Mouse (Mus musculus): Measurements from ENCODE around the gene Trim8. TPM values are rescaled to one million over a fixed set of nuclear protein-coding genes. Genes with fewer than 3 reads are reported as not detected.
A peak's percentile ranks its signal among the peaks of the same experiment; 100 is the strongest.

Gene Trim8
- polyA plus RNA-seq, 1 experiment = 63.0 TPM

DNA sequence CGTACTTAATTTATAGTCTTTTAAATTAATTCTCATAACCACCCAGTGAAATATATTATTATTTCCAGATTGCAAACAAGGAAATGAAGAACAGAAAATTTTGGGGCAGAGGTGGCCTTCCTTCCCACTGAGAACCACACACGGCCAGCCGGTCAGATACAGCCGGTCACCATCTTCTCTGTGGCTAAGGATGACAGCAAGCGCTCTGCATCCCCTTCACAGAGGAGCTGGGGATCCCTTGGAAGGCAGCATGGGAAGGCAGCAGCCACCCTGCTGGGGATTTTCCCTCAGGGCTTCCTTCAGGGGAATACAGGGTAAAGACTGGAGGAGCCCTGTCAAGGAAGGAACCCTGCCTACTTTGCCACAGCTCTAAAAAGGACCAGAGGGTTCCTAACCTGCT lies 32.0 kb downstream of the Trim8 start:
- no peak for DNase-seq (ENCODE audit: low read depth)
- TF ChIP-seq POLR2A (IDR thresholded peaks at IDR 0.05; ENCODE audit: borderline replicate concordance, extremely low read depth, insufficient read depth, insufficient read length, poor library complexity, severe bottlenecking) = no peak
- TF ChIP-seq CTCF (IDR thresholded peaks at IDR 0.05; ENCODE audit: borderline replicate concordance, extremely low read depth, insufficient read depth, insufficient read length) = no peak

DNA sequence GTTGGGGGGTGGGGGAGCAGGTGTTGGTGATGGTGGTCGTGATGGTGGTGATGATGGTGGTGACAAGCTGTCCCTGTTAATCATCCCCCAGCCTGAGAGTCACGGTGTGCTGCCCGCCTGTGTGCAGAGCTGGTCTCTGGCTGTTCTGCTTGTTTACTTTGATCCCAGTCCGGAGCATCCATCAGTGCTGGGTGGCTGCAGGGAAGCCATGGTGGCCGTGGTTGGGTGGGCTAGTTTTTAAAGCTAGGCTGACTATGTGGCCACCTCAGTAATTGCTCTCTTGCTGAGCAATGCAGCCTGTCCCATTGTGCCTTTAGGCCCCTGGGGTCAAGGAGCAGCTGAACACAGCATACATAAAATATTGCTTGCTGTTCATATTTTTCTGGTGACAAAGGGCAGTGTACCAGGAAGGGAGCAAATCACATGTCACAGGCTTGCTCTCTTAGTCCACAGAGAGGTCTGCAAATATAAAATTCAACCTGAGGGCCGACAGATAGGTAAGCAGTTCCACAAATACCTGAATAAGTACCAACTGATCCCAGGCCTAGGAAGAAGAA lies 33.1 kb downstream of the Trim8 start:
- no peak for DNase-seq (ENCODE audit: low read depth)
- TF ChIP-seq CTCF (IDR thresholded peaks at IDR 0.05; ENCODE audit: borderline replicate concordance, extremely low read depth, insufficient read depth, insufficient read length) (no peak), POLR2A (IDR thresholded peaks at IDR 0.05; ENCODE audit: borderline replicate concordance, extremely low read depth, insufficient read depth, insufficient read length, poor library complexity, severe bottlenecking) (no peak)

DNA sequence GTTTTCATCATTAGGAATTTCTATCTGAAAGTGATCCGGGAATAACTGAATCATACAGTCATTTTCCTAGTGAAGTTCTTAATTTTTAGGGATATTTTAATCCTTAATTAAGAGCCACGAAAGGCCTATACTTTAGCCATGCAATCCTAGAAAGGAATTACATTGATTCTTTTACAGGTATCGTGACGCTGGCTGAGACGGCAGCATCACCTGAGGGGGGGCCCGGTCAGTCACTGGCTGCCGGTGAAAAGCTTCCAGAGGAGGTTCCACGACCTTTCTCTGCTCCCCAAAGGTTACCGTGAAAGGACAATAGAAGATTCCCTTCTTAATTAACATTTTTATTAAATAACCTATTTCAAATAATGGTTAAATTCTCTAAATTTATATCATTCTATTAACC lies 35.9 kb downstream of the Trim8 start:
- DNase-seq (ENCODE audit: low read depth) = no peak
- TF ChIP-seq CTCF (IDR thresholded peaks at IDR 0.05; ENCODE audit: borderline replicate concordance, extremely low read depth, insufficient read depth, insufficient read length) (no peak), POLR2A (IDR thresholded peaks at IDR 0.05; ENCODE audit: borderline replicate concordance, extremely low read depth, insufficient read depth, insufficient read length, poor library complexity, severe bottlenecking) (no peak)

DNA sequence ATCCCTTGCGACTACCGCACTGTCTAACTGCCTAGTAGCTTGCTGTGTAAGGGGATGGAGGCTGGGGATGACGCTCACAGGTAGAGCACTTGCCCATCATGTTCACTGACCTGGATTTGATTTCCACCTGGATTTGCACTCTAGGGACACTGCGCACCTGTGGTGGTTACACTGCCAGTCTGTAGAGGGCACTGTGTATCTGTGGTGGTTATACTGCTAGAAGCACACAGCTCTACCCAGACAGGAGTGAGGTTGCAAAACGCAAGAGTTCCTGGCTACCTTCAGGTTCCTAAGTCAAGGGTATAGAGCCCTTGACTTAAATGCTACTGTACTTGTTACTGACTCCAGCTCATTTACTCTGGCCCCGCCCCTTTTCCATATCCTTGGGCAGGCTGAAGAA lies 36.7 kb downstream of the Trim8 start:
- TF ChIP-seq POLR2A (IDR thresholded peaks at IDR 0.05; ENCODE audit: borderline replicate concordance, extremely low read depth, insufficient read depth, insufficient read length, poor library complexity, severe bottlenecking) (no peak), CTCF (IDR thresholded peaks at IDR 0.05; ENCODE audit: borderline replicate concordance, extremely low read depth, insufficient read depth, insufficient read length) (peak; percentile 11; the same call in 1 of the 2 replicates)
- DNase-seq (ENCODE audit: low read depth) = no peak

GRCm38 (mm10) chr19:46542750-46543149 lies 41.2 kb downstream of the Trim8 start:
- DNase-seq (ENCODE audit: low read depth) = no peak
- no peak for TF ChIP-seq CTCF (IDR thresholded peaks at IDR 0.05; ENCODE audit: borderline replicate concordance, extremely low read depth, insufficient read depth, insufficient read length)
- TF ChIP-seq POLR2A (IDR thresholded peaks at IDR 0.05; ENCODE audit: borderline replicate concordance, extremely low read depth, insufficient read depth, insufficient read length, poor library complexity, severe bottlenecking) = no peak

DNA sequence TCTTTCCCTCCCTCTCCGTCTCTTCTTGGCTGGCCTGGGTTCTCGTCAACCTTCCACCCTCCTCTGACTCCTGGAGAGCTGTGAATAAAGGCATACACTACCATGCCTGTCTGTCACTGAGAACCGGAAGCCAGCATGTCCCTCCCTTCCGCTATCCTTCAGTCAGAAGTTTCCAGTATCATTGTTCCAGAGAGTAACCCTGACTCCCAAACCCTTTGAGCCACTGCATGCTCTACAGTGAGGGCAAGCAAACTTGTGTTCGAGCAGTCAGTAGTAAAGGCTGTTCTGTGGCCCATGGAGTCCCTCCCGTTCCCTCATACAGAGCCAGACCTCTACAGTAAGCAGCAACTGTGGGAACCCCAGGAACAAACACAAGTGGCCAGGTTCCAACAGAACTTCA lies 46.1 kb downstream of the Trim8 start:
- DNase-seq (ENCODE audit: low read depth) = peak; percentile 50

DNA sequence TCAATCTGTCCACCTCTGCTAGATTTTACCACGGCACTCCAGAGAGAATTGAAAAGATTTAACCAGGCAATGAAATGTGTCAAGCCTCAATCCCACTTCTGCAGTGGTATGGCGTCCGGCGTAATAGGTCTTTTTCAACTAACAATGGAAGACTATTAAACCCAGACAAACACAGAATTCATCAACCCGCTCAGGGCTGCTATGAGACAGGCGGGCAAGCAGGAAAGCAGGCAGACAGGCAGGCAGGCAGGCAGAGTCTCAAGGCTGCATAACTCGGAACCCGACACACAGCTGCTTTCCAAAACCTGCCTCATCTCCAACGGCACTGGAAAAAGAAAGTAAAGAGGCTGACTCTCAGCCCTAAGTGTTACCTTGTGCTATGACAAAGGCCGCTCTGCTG lies 46.6 kb downstream of the Trim8 start:
- peak; percentile 80 for DNase-seq (ENCODE audit: low read depth)
- TF ChIP-seq CTCF (IDR thresholded peaks at IDR 0.05; ENCODE audit: borderline replicate concordance, extremely low read depth, insufficient read depth, insufficient read length) (no peak), POLR2A (IDR thresholded peaks at IDR 0.05; ENCODE audit: borderline replicate concordance, extremely low read depth, insufficient read depth, insufficient read length, poor library complexity, severe bottlenecking) (no peak)

More for the DNA sequence above, 46.1 kb downstream of the Trim8 start:
- TF ChIP-seq POLR2A (IDR thresholded peaks at IDR 0.05; ENCODE audit: borderline replicate concordance, extremely low read depth, insufficient read depth, insufficient read length, poor library complexity, severe bottlenecking) = no peak
- no peak for TF ChIP-seq CTCF (IDR thresholded peaks at IDR 0.05; ENCODE audit: borderline replicate concordance, extremely low read depth, insufficient read depth, insufficient read length)

DNA sequence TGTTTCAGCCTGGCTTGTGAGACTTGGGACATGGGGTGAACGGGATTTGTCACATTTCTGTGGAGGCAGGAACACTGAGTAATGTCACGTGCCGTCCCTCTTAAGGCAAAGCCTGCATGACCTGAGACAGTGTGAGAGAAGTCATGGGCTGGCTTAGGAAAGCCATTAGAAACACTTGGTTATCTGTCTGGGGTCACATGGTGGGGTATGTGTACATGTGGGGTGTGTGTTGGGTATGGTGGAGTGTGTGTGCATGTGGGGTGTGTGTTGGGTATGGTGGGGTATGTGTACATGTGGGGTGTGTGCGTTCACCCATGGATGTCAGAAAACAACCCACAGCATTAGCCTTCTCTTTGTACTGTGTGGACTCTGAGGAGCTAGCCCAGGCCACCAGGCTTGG lies 48.9 kb downstream of the Trim8 start:
- no peak for TF ChIP-seq POLR2A (IDR thresholded peaks at IDR 0.05; ENCODE audit: borderline replicate concordance, extremely low read depth, insufficient read depth, insufficient read length, poor library complexity, severe bottlenecking)
- TF ChIP-seq CTCF (IDR thresholded peaks at IDR 0.05; ENCODE audit: borderline replicate concordance, extremely low read depth, insufficient read depth, insufficient read length) = no peak
- DNase-seq (ENCODE audit: low read depth) = no peak

DNA sequence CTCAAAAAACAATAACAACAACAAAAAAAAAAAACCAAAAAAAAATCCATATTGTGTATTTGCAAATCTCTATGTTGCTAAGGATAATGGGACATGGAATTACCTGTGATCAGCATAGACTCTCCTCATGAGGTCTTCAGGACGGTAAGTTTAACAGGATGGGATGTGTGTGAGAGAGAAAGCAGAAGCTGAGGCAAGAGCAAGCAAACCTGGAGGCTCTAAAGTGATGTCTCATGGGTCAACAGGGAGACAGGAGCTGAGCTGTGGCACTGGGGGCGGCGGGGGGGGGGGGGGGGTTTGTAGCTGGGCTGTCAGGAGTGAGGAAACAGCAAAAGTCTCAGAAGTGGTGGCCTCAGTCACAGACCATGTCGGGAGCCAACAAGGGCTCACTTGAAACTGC lies 51.0 kb downstream of the Trim8 start:
- TF ChIP-seq CTCF (IDR thresholded peaks at IDR 0.05; ENCODE audit: borderline replicate concordance, extremely low read depth, insufficient read depth, insufficient read length) = no peak
- no peak for TF ChIP-seq POLR2A (IDR thresholded peaks at IDR 0.05; ENCODE audit: borderline replicate concordance, extremely low read depth, insufficient read depth, insufficient read length, poor library complexity, severe bottlenecking)
- DNase-seq (ENCODE audit: low read depth) = no peak

- TF ChIP-seq CTCF (IDR thresholded peaks at IDR 0.05; ENCODE audit: borderline replicate concordance, extremely low read depth, insufficient read depth, insufficient read length) (no peak), POLR2A (IDR thresholded peaks at IDR 0.05; ENCODE audit: borderline replicate concordance, extremely low read depth, insufficient read depth, insufficient read length, poor library complexity, severe bottlenecking) (no peak)
- peak; percentile 88 for DNase-seq (ENCODE audit: low read depth)
Measured at GRCm38 (mm10) chr19:46553541-46553955, 52.0 kb downstream of the Trim8 start.

GRCm38 (mm10) chr19:46558009-46558408 lies 56.5 kb downstream of the Trim8 start:
- DNase-seq (ENCODE audit: low read depth) = no peak
- TF ChIP-seq CTCF (IDR thresholded peaks at IDR 0.05; ENCODE audit: borderline replicate concordance, extremely low read depth, insufficient read depth, insufficient read length) = no peak
- TF ChIP-seq POLR2A (IDR thresholded peaks at IDR 0.05; ENCODE audit: borderline replicate concordance, extremely low read depth, insufficient read depth, insufficient read length, poor library complexity, severe bottlenecking) = no peak

DNA sequence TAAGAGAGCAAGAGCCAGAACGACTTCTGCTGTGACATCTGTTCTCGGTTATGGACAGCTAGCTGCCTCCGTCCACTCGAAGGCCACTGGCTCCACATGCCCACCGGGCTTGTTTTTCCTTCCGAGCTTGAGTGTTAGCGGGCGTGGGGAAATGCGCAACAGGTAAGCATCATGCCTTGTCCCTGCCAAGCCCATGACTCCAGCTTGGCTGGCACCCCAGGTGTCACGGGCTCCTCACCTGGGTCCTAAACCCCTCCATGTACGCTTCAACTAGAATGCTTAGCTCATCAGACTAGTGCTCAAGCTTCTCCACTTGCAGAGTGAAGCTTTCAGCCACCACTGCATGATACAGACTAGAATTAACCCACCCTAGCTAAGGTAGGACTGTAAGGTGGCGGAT lies 57.1 kb downstream of the Trim8 start:
- DNase-seq (ENCODE audit: low read depth) = peak; percentile 39
- TF ChIP-seq POLR2A (IDR thresholded peaks at IDR 0.05; ENCODE audit: borderline replicate concordance, extremely low read depth, insufficient read depth, insufficient read length, poor library complexity, severe bottlenecking) (no peak), CTCF (IDR thresholded peaks at IDR 0.05; ENCODE audit: borderline replicate concordance, extremely low read depth, insufficient read depth, insufficient read length) (no peak)
